8 mouse cellular contexts compared by ENCODE assay signal in genomic region chr12:76837101-76837843, GRCm38 (mm10). TPM values are rescaled to one million over a fixed set of nuclear protein-coding genes. Genes with fewer than 3 reads are reported as not detected.
DNase-seq lines count a peak whose midpoint lies in the region; ATAC-seq lines count a peak whose summit lies in the region.

No protein-coding gene starts in this region.

- H3K27me3 ChIP-seq in hindbrain, embryonic 16.5 days (replicated peaks; ENCODE audit: control insufficient read depth, insufficient read depth, low read length), result no peaks in the 10 kb centered on the region

- H3K4me1 ChIP-seq in hindbrain, embryonic 16.5 days (ENCODE audit: control insufficient read depth, insufficient read depth, low read depth, low read length), result peaks cover 12% of the 10 kb centered on the region

- peak overlapping the region; percentile 88 for H3K27ac ChIP-seq in hindbrain, embryonic 16.5 days (ENCODE audit: low read depth, low read length)
- H3K27ac ChIP-seq in macrophage, result peak overlapping the region; percentile 43

- no peaks in the 10 kb centered on the region for H3K9me3 ChIP-seq in hindbrain, embryonic 16.5 days (ENCODE audit: control insufficient read depth, low read length)

- DNase-seq in T-cell, adult 2 months (ENCODE audit: low spot score), result peak; percentile 97
- DNase-seq in cerebellum, postnatal 36 days, result peak; percentile 100
- DNase-seq in frontal cortex, postnatal 36 days (ENCODE audit: low spot score in 2 of 2), result peak; percentile 98 to 99
- peak; percentile 99 for DNase-seq in left cerebral cortex, adult 18-20 months (ENCODE audit: low spot score in 2 of 2)
- peak; percentile 99 for DNase-seq in right cerebral cortex, adult 18-20 months
- DNase-seq in urinary bladder, postnatal 10 days (ENCODE audit: low spot score), result peak; percentile 83

- ATAC-seq in hindbrain, embryonic 16.5 days, result peak; percentile 99

- peak overlapping the region; percentile 76 for H3K4me3 ChIP-seq in hindbrain, embryonic 16.5 days (ENCODE audit: low read length)
- H3K4me3 ChIP-seq in macrophage (ENCODE audit: inconsistent target), result peak overlapping the region; percentile 89

- H3K4me2 ChIP-seq in hindbrain, embryonic 16.5 days (ENCODE audit: low read length), result peak overlapping the region; percentile 62

- H3K79me2 ChIP-seq in macrophage (ENCODE audit: inconsistent target), result peaks cover 7% of the 10 kb centered on the region; the same call in 1 of the 2 replicates

- H3K36me3 ChIP-seq in hindbrain, embryonic 16.5 days (ENCODE audit: control insufficient read depth, insufficient read depth, low read length), result no peaks in the 10 kb centered on the region
- no peaks in the 10 kb centered on the region for H3K36me3 ChIP-seq in macrophage (ENCODE audit: inconsistent target)

- WGBS in hindbrain, embryonic 16.5 days, result under 1% methylated on average over 43 of the region's 43 CpGs
- WGBS in macrophage (ENCODE audit: missing documents), result 0% methylated on average over 41 of the region's 43 CpGs

- peak overlapping the region; percentile 75 for H3K9ac ChIP-seq in hindbrain, embryonic 16.5 days (ENCODE audit: low read depth, low read length)

RNA-seq across cellular contexts. Expression of gene Rab15, which starts 14.6 kb away (rescaled TPM):
- 59.2 and 59.9 TPM in 2 replicates for polyA plus RNA-seq in hindbrain, embryonic 16.5 days (2015; fragmentation: Nextera tagmentation; extraction: Ambion mirVana)
- total RNA-seq in left cerebral cortex, adult 18-20 months (2021), result 100 to 1,000 TPM; 245 to 266 TPM
- total RNA-seq in macrophage (2018; cell fraction: chromatin; rRNA removed), result 1 to 10 TPM in 11 of 26 experiments, under 1 TPM in 5, not detected in 10; 0.25 to 5.6 (median 1.3) TPM
- 1 to 10 TPM in 13 of 26 experiments, under 1 TPM in 12, not detected in 1; 0.03 to 2.3 (median 1.0) TPM for total RNA-seq in macrophage (2018; cell fraction: cytosol; rRNA removed)
- 1 to 10 TPM in 11 of 26 experiments, under 1 TPM in 11, not detected in 4; 0.13 to 3.3 (median 0.88) TPM for total RNA-seq in macrophage (2018; cell fraction: nucleus; rRNA removed)
- polyA plus RNA-seq in macrophage (2018), result 0.26 to 1.7 TPM (median 0.42 TPM) in 3 replicates

RNA-seq across cellular contexts. Expression of gene Gpx2, which starts 41.9 kb away (rescaled TPM):
- 0.20 and 0.67 TPM in 2 replicates for polyA plus RNA-seq in hindbrain, embryonic 16.5 days (2015; fragmentation: Nextera tagmentation; extraction: Ambion mirVana)
- under 1 TPM; 0.35 to 0.37 TPM for total RNA-seq in left cerebral cortex, adult 18-20 months (2021)
- total RNA-seq in macrophage (2018; cell fraction: chromatin; rRNA removed), result not detected
- not detected for total RNA-seq in macrophage (2018; cell fraction: cytosol; rRNA removed)
- not detected for total RNA-seq in macrophage (2018; cell fraction: nucleus; rRNA removed)
- polyA plus RNA-seq in macrophage (2018), result not detected in 3 replicates

Comparison
In these comparisons a context has a peak if more than half of its experiments do, and no peak if none do; other contexts are left out.
1. Peak in every context shown above with its lines: DNase-seq, ATAC-seq, H3K4me3 ChIP-seq and H3K27ac ChIP-seq.
2. RNA of gene Rab15, which starts 14.6 kb away (polyA plus RNA-seq): 59.2 to 59.9 TPM in hindbrain, embryonic 16.5 days; 0.26 to 1.7 TPM in macrophage; every median in the first group is over 10 times any median in the second.